Mouse (Mus musculus) ES-E14 (cell line): ENCODE data around the gene Jmy. TPM values are rescaled to one million over a fixed set of nuclear protein-coding genes. Genes with fewer than 3 reads are reported as not detected.

Source experiments
- DNase-seq: peaks from one replicate; pipeline ENCODE4 v3.0.0-alpha.2; 2013; ENCODE audit warnings: low read depth, low spot score
- H3K27ac ChIP-seq: 2 replicates; pipeline ENCODE4 v1.5.1; 2012; ENCODE audit warnings: low read depth, mild to moderate bottlenecking, low read length, moderate library complexity, mixed read lengths; ENCODE audit not compliant: poor library complexity, insufficient read depth, severe bottlenecking
- H3K36me3 ChIP-seq: 2 replicates; pipeline ENCODE4 v1.6.1; 2012; ENCODE audit warnings: mild to moderate bottlenecking, low read length, moderate library complexity, mixed read lengths; ENCODE audit not compliant: control insufficient read depth, poor library complexity, insufficient read depth, severe bottlenecking
- H3K4me1 ChIP-seq, 2 experiments: fragments of 150-350 bp in 1 of 2; sonication (generic) in 1 of 2; 2 replicates each; pipeline ENCODE4 v1.6.1; 2012; ENCODE audit warnings: low read length in 2 of 2, mild to moderate bottlenecking in 1 of 2, mixed read lengths in 1 of 2; ENCODE audit not compliant: control insufficient read depth in 2 of 2, insufficient read depth in 2 of 2, poor library complexity in 1 of 2
- H3K4me3 ChIP-seq, 2 experiments: fragments of 150-350 bp in 1 of 2; sonication (generic) in 1 of 2; 2 replicates each; pipeline ENCODE4 v1.5.1; 2012; ENCODE audit warnings: low read length in 2 of 2, low read depth in 1 of 2, mild to moderate bottlenecking in 1 of 2, mixed read lengths in 1 of 2; ENCODE audit not compliant: insufficient read depth in 1 of 2, poor library complexity in 1 of 2, severe bottlenecking in 1 of 2
- H3K9ac ChIP-seq: 2 replicates; pipeline ENCODE4 v1.6.1; 2012; ENCODE audit warnings: low read depth, mild to moderate bottlenecking, low read length, mixed read lengths; ENCODE audit not compliant: poor library complexity, insufficient read depth, severe bottlenecking
- H3K9me3 ChIP-seq: fragments of 150-350 bp; sonication (generic); 2 replicates; pipeline ENCODE4 v1.6.1; 2012; ENCODE audit warnings: low read depth, mild to moderate bottlenecking, low read length; ENCODE audit not compliant: control insufficient read depth, insufficient read depth
- CHD2 ChIP-seq: IDR thresholded peaks from 2 replicates; pipeline ENCODE4 v1.6.1; 2014; ENCODE audit warnings: mild to moderate bottlenecking, low read depth, low read length, inconsistent platforms
- HCFC1 ChIP-seq: IDR thresholded peaks from 2 replicates; pipeline ENCODE4 v1.6.1; 2012; ENCODE audit warnings: low read length, inconsistent platforms, borderline replicate concordance; ENCODE audit not compliant: insufficient read depth
- MAFK ChIP-seq: IDR thresholded peaks from 2 replicates; pipeline ENCODE4 v1.6.1; 2014; ENCODE audit warnings: mild to moderate bottlenecking, low read depth, low read length, inconsistent platforms; ENCODE audit not compliant: insufficient read depth
- ZC3H11A ChIP-seq: IDR thresholded peaks from 2 replicates; pipeline ENCODE4 v1.6.1; 2012; ENCODE audit warnings: low read depth, mild to moderate bottlenecking, inconsistent platforms, low read length, borderline replicate concordance
- ZNF384 ChIP-seq: IDR thresholded peaks from 2 replicates; pipeline ENCODE4 v1.6.1; 2012; ENCODE audit warnings: low read depth, low read length, inconsistent platforms
- in situ Hi-C, 2 experiments: fragments of 600-800 bp; cut with MboI; formaldehyde crosslinking; loops; one replicate each; pipeline ENCODE4 v1.15.1; 2025; ENCODE audit warnings: low sequenced_read_pairs in 2 of 2, inconsistent platforms in 1 of 2; ENCODE audit not compliant: unreplicated experiment in 2 of 2
- total RNA-seq: library from RNA; depleted of rRNA; stranded (reverse); fragments of 300-350 nt; gene quantifications from 2 replicates; pipeline ENCODE4 v1.2.3, GENCODE M21; 2012

Gene Jmy
- total RNA-seq, 1 experiment = 11.8 TPM

- no peaks in the 10 kb centered on the region for H3K9me3 ChIP-seq
- peaks cover 0 to 3% of the 10 kb centered on the region in 2 experiments; a peak in 1 of 4 replicates for H3K4me1 ChIP-seq
- H3K9ac ChIP-seq = no peak overlapping the region
- H3K27ac ChIP-seq = no peak overlapping the region
- in situ Hi-C loops = no loop called here
- no peaks in the 10 kb centered on the region for H3K36me3 ChIP-seq
- TF ChIP-seq ZNF384 (no peak), HCFC1 (no peak), CHD2 (no peak), MAFK (no peak), ZC3H11A (no peak)
- DNase-seq = no peak
- H3K4me3 ChIP-seq = no peak overlapping the region
Measured at GRCm38 (mm10) chr13:93501724-93502123, 2.1 kb upstream of the Jmy start.

GRCm38 (mm10) chr13:93499973-93500633 is 495 bp upstream of the Jmy start:
- in situ Hi-C loops = no loop called here
- no peak for DNase-seq
- Histone ChIP-seq H3K4me3 (peak overlapping the region; percentile 74 to 95), H3K27ac (no peak overlapping the region), H3K36me3 (no peaks in the 10 kb centered on the region), H3K9me3 (no peaks in the 10 kb centered on the region), H3K9ac (peak overlapping the region; percentile 73), H3K4me1 (peaks cover under 1 to 4% of the 10 kb centered on the region in 2 experiments; a peak in 3 of 4 replicates)
- TF ChIP-seq MAFK = no peak

DNA sequence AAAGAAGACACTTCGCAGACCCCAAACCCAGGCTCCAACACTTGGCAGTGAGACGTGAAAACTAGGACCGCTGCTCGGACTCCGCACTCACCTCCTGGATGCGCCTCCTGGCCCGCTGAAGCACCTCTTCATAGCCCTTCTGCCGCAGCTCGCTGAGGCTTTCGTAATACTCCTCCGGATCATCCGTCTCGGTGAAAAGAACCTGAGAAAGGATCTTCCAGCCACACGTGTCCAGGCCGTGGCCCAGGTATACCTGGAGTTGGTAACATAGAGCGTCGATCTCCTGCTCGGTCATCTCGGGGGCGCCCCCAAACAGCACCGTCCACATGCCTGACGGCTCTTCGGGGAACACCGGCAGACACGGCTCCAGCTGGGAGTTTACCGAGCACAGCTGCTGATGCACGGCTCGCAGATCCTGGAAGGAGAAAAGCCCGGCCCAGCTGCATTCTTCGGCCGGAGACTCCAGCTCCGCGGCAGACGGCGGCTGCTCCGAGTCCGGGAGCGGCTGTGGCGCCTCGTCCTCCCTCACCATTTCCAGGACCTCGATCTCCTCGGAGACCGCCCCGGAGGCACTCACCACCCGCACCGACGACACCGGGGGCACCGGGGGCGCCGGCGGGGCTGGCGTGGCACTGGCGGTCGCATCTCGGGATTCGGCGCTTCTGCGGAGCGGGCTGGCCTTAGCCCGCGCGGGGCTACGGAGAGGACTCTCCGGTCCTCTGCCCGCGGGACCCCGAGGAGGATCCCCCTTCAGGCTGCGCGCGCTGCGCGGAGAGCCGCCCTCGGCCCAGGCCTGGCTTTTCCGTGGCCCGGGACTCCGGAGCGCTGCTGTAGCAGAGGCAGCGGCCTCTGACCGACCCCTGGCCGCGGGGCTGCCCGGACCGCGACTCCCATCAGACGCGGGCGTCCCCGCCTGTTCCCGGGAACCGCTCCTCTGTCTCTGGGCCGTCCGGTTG is 1.1 kb downstream of the Jmy start:
- TF ChIP-seq ZC3H11A (no peak), HCFC1 (no peak), MAFK (no peak), ZNF384 (no peak), CHD2 (no peak)
- in situ Hi-C loops = no loop called here
- DNase-seq = peak; percentile 16

DNA sequence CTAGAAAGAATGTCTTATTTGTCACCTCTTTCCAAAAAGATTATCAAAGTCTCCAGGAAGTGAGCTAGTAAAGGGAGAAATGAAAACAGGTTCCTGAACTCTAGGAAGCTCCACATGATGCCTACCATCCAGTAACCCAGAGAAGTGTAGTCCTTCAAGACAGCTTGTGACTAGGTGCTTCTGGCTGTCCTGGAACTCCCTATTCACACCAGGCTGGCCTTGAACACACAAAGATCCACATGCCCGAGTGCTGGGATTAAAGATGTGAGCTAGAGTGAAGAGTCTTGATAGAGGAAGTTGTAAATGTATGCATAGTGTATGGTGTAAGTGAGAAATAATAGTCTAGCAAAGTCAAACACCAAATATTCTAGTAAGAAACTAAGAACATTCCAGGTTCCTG is 2.6 kb downstream of the Jmy start:
- H3K9me3 ChIP-seq = no peaks in the 10 kb centered on the region
- H3K4me3 ChIP-seq = no peak overlapping the region
- no peaks in the 10 kb centered on the region for H3K36me3 ChIP-seq
- no peak overlapping the region for H3K27ac ChIP-seq
- TF ChIP-seq MAFK (no peak), CHD2 (no peak), HCFC1 (no peak), ZNF384 (no peak), ZC3H11A (no peak)
- DNase-seq = no peak
- peaks cover 2 to 5% of the 10 kb centered on the region in 2 experiments; a peak in 3 of 4 replicates for H3K4me1 ChIP-seq
- in situ Hi-C loops = no loop called here
- H3K9ac ChIP-seq = no peak overlapping the region

More for the DNA sequence above, 1.1 kb downstream of the Jmy start:
- H3K9me3 ChIP-seq = no peaks in the 10 kb centered on the region
- peak overlapping the region; percentile 88; the same call in 1 of the 2 replicates for H3K27ac ChIP-seq
- H3K4me3 ChIP-seq = peak overlapping the region; percentile 93 to 95
- peak overlapping the region; percentile 93 for H3K9ac ChIP-seq
- peaks cover 2 to 5% of the 10 kb centered on the region in 2 experiments; a peak in 3 of 4 replicates for H3K4me1 ChIP-seq
- H3K36me3 ChIP-seq = no peaks in the 10 kb centered on the region
